Mouse (Mus musculus) spleen, adult 2 months (tissue): ENCODE results near the gene B4galt1. TPM values are rescaled to one million over a fixed set of nuclear protein-coding genes. Genes with fewer than 3 reads are reported as not detected.

ENCODE experiments used
- DNase-seq, 2 experiments: peaks; one replicate each; pipeline versions ENCODE4 v3.0.0 to v3.0.0-alpha.2; 2012 to 2021; ENCODE audit warnings: low spot score in 2 of 2, low read depth in 1 of 2
- H3K27ac ChIP-seq: fragments of 200-500 bp; 2 replicates; pipeline ENCODE4 v1.5.1; 2012; ENCODE audit warnings: low read length, inconsistent platforms; ENCODE audit not compliant: insufficient read depth
- H3K27me3 ChIP-seq: fragments of 200-500 bp; 2 replicates; pipeline ENCODE4 v1.6.1; 2012; ENCODE audit warnings: mild to moderate bottlenecking, moderate library complexity, low read length, inconsistent platforms; ENCODE audit not compliant: control insufficient read depth, insufficient read depth
- H3K36me3 ChIP-seq: fragments of 200-500 bp; 2 replicates; pipeline ENCODE4 v1.6.1; 2012; ENCODE audit warnings: mild to moderate bottlenecking, low read length, inconsistent platforms; ENCODE audit not compliant: control insufficient read depth, insufficient read depth
- H3K4me1 ChIP-seq: fragments of 200-500 bp; 2 replicates; pipeline ENCODE4 v1.6.1; 2011; ENCODE audit warnings: inconsistent platforms; ENCODE audit not compliant: control insufficient read depth, insufficient read depth, insufficient read length
- H3K4me3 ChIP-seq: fragments of 200-500 bp; 2 replicates; pipeline ENCODE4 v1.5.1; 2011; ENCODE audit warnings: mild to moderate bottlenecking, inconsistent platforms; ENCODE audit not compliant: insufficient read depth, insufficient read length; ENCODE audit errors: extremely low read depth
- CTCF ChIP-seq: fragments of 200-500 bp; IDR thresholded peaks from 2 replicates; pipeline ENCODE4 v1.5.1; 2011; ENCODE audit warnings: mild to moderate bottlenecking, inconsistent platforms; ENCODE audit not compliant: insufficient read depth, insufficient read length, insufficient replicate concordance; ENCODE audit errors: extremely low read depth
- POLR2A ChIP-seq: fragments of 200-500 bp; IDR thresholded peaks from 2 replicates; pipeline ENCODE4 v1.6.1; 2011; ENCODE audit warnings: low read depth, low read length, inconsistent platforms
- WGBS: fragments of 180-500 bp; shearing (Covaris S2); methylation state at CpG from one replicate; pipeline ENCODE4 v1.1.7; 2018; 5-methylcytosine and 5-hydroxymethylcytosine counted together
- polyA plus RNA-seq: library from polyadenylated mRNA; depleted of rRNA; stranded (reverse); fragments of >200 nt; gene quantifications from 2 replicates; pipeline ENCODE4 v1.2.3, GENCODE M21; 2012

B4galt1 gene
- polyA plus RNA-seq, 1 experiment = 24.6 TPM

- H3K4me1 ChIP-seq = no peaks in the 10 kb centered on the region
- no peak overlapping the region for H3K4me3 ChIP-seq
- no peak for DNase-seq
- TF ChIP-seq CTCF = no peak
- WGBS = 91% methylated on average over 5 of the region's 5 CpGs
- H3K36me3 ChIP-seq = no peaks in the 10 kb centered on the region
- H3K27me3 ChIP-seq = no peaks in the 10 kb centered on the region
- H3K27ac ChIP-seq = no peak overlapping the region
Measured at GRCm38 (mm10) chr4:40891206-40891605, 37.4 kb upstream of the B4galt1 start.

GRCm38 (mm10) chr4:40889983-40890382, 36.2 kb upstream of the B4galt1 start:
- H3K4me1 ChIP-seq = no peaks in the 10 kb centered on the region
- DNase-seq = no peak
- H3K36me3 ChIP-seq = no peaks in the 10 kb centered on the region
- TF ChIP-seq CTCF = no peak
- TF ChIP-seq POLR2A = no peak
- WGBS = 81% methylated on average over 4 of the region's 4 CpGs
- no peak overlapping the region for H3K4me3 ChIP-seq
- H3K27me3 ChIP-seq = no peaks in the 10 kb centered on the region
- no peak overlapping the region for H3K27ac ChIP-seq

- H3K4me3 ChIP-seq = no peak overlapping the region
- no peaks in the 10 kb centered on the region for H3K36me3 ChIP-seq
- no peak for DNase-seq
- no peaks in the 10 kb centered on the region for H3K4me1 ChIP-seq
- TF ChIP-seq CTCF = no peak
- TF ChIP-seq POLR2A = no peak
- no peak overlapping the region for H3K27ac ChIP-seq
- H3K27me3 ChIP-seq = no peaks in the 10 kb centered on the region
- 55% methylated on average over 3 of the region's 3 CpGs for WGBS
Measured at GRCm38 (mm10) chr4:40889252-40889651, 35.4 kb upstream of the B4galt1 start.

- Histone ChIP-seq H3K27ac (no peak overlapping the region), H3K4me3 (no peak overlapping the region), H3K27me3 (no peaks in the 10 kb centered on the region), H3K36me3 (no peaks in the 10 kb centered on the region), H3K4me1 (no peaks in the 10 kb centered on the region)
- TF ChIP-seq POLR2A = no peak
- no peak for TF ChIP-seq CTCF
- 90% methylated on average over 11 of the region's 11 CpGs for WGBS
- no peak for DNase-seq
Measured at GRCm38 (mm10) chr4:40888839-40889238, 35.0 kb upstream of the B4galt1 start.

GRCm38 (mm10) chr4:40885883-40886282, 32.1 kb upstream of the B4galt1 start:
- TF ChIP-seq POLR2A (no peak), CTCF (no peak)
- Histone ChIP-seq H3K4me3 (no peak overlapping the region), H3K27me3 (no peaks in the 10 kb centered on the region), H3K36me3 (no peaks in the 10 kb centered on the region), H3K27ac (no peak overlapping the region), H3K4me1 (peaks cover 9% of the 10 kb centered on the region; the same call in 1 of the 2 replicates)
- WGBS = 67% methylated on average over 4 of the region's 4 CpGs
- no peak for DNase-seq

GRCm38 (mm10) chr4:40885166-40885525, 31.3 kb upstream of the B4galt1 start:
- Histone ChIP-seq H3K4me1 (peaks cover 9% of the 10 kb centered on the region; the same call in 1 of the 2 replicates), H3K27ac (no peak overlapping the region), H3K4me3 (no peak overlapping the region), H3K27me3 (no peaks in the 10 kb centered on the region), H3K36me3 (no peaks in the 10 kb centered on the region)
- 91% methylated on average over 2 of the region's 2 CpGs for WGBS
- TF ChIP-seq CTCF (no peak), POLR2A (no peak)
- DNase-seq = no peak

- Histone ChIP-seq H3K4me3 (no peak overlapping the region), H3K4me1 (peaks cover 9% of the 10 kb centered on the region; the same call in 1 of the 2 replicates), H3K27me3 (no peaks in the 10 kb centered on the region), H3K27ac (no peak overlapping the region), H3K36me3 (no peaks in the 10 kb centered on the region)
- DNase-seq = no peak
- WGBS = 81% methylated on average over 12 of the region's 12 CpGs
- TF ChIP-seq POLR2A = no peak
- TF ChIP-seq CTCF = no peak
Measured at GRCm38 (mm10) chr4:40884282-40885165, 30.7 kb upstream of the B4galt1 start.
